Mouse (Mus musculus): Measurements from ENCODE around the gene Arhgef2. TPM values are rescaled to one million over a fixed set of nuclear protein-coding genes. Genes with fewer than 3 reads are reported as not detected.

The Arhgef2 gene
- polyA plus RNA-seq, 1 experiment = 302 TPM

- no peaks in the 10 kb centered on the region for H3K9me3 ChIP-seq
- no peak for TF ChIP-seq FLI1 (IDR thresholded peaks at IDR 0.05; ENCODE audit: low read length)
- TF ChIP-seq GATA1 (IDR thresholded peaks at IDR 0.05; ENCODE audit: borderline replicate concordance, low read length) = no peak
- H3K4me1 ChIP-seq = peaks cover 25% of the 10 kb centered on the region
- peak overlapping the region; percentile 98 for H3K4me3 ChIP-seq (replicated peaks)
- H3K36me3 ChIP-seq (replicated peaks; ENCODE audit: low read length) = peaks cover 48% of the 10 kb centered on the region
- no peaks in the 10 kb centered on the region for H3K27me3 ChIP-seq (replicated peaks)
Observed at GRCm38 (mm10) chr3:88686734-88687611, 81.2 kb downstream of the Arhgef2 start.

- peaks cover 68% of the 10 kb centered on the region for H3K36me3 ChIP-seq (replicated peaks; ENCODE audit: low read length)
Observed at GRCm38 (mm10) chr3:88689079-88689478, 83.3 kb downstream of the Arhgef2 start.

GRCm38 (mm10) chr3:88695545-88695944 lies 89.8 kb downstream of the Arhgef2 start:
- Histone ChIP-seq H3K27me3 (replicated peaks) (no peaks in the 10 kb centered on the region), H3K4me3 (replicated peaks) (no peak overlapping the region), H3K9me3 (no peaks in the 10 kb centered on the region), H3K36me3 (replicated peaks; ENCODE audit: low read length) (peaks cover 97% of the 10 kb centered on the region), H3K4me1 (peaks cover 8% of the 10 kb centered on the region; the same call in 1 of the 2 replicates)
- TF ChIP-seq FLI1 (IDR thresholded peaks at IDR 0.05; ENCODE audit: low read length) (no peak), GATA1 (IDR thresholded peaks at IDR 0.05; ENCODE audit: borderline replicate concordance, low read length) (no peak)

More at GRCm38 (mm10) chr3:88689079-88689478, 83.3 kb downstream of the Arhgef2 start:
- Histone ChIP-seq H3K4me1 (peaks cover 28% of the 10 kb centered on the region), H3K4me3 (replicated peaks) (no peak overlapping the region), H3K9me3 (no peaks in the 10 kb centered on the region), H3K27me3 (replicated peaks) (no peaks in the 10 kb centered on the region)
- TF ChIP-seq GATA1 (IDR thresholded peaks at IDR 0.05; ENCODE audit: borderline replicate concordance, low read length) (no peak), FLI1 (IDR thresholded peaks at IDR 0.05; ENCODE audit: low read length) (no peak)

Other genes with a start within 250 kb of the Arhgef2 start
- not detected in 2 replicates for gene Paqr6, start 241.4 kb upstream of the Arhgef2 start, polyA plus RNA-seq (2012; ENCODE audit: insufficient read depth, low replicate concordance)
- not detected in 2 replicates for gene Bglap3, start 233.2 kb upstream of the Arhgef2 start, polyA plus RNA-seq (2012; ENCODE audit: insufficient read depth, low replicate concordance)
- gene Bglap2, start 227.3 kb upstream of the Arhgef2 start, polyA plus RNA-seq (2012; ENCODE audit: insufficient read depth, low replicate concordance) = not detected in 2 replicates
- not detected in 2 replicates for gene Bglap, start 221.5 kb upstream of the Arhgef2 start, polyA plus RNA-seq (2012; ENCODE audit: insufficient read depth, low replicate concordance)
- gene Pmf1, start 195.6 kb upstream of the Arhgef2 start, polyA plus RNA-seq (2012; ENCODE audit: insufficient read depth, low replicate concordance) = 73.6 and 114 TPM in 2 replicates
- 6.7 and 7.2 TPM in 2 replicates for gene Slc25a44, start 180.8 kb upstream of the Arhgef2 start, polyA plus RNA-seq (2012; ENCODE audit: insufficient read depth, low replicate concordance)
- 8.4 and 26.0 TPM in 2 replicates for gene Sema4a, start 144.8 kb upstream of the Arhgef2 start, polyA plus RNA-seq (2012; ENCODE audit: insufficient read depth, low replicate concordance)
- 607 and 1,158 TPM in 2 replicates for gene Lmna, start 96.0 kb upstream of the Arhgef2 start, polyA plus RNA-seq (2012; ENCODE audit: insufficient read depth, low replicate concordance)
- gene Mex3a, start 73.6 kb upstream of the Arhgef2 start, polyA plus RNA-seq (2012; ENCODE audit: insufficient read depth, low replicate concordance) = 0.83 and 1.6 TPM in 2 replicates
- gene Rab25, start 57.7 kb upstream of the Arhgef2 start, polyA plus RNA-seq (2012; ENCODE audit: insufficient read depth, low replicate concordance) = 0.51 TPM in 1 of 2 replicates, not detected in the other
- 18.1 and 152 TPM in 2 replicates for gene Lamtor2, start 52.9 kb upstream of the Arhgef2 start, polyA plus RNA-seq (2012; ENCODE audit: insufficient read depth, low replicate concordance)
- gene Ubqln4, start 52.2 kb upstream of the Arhgef2 start, polyA plus RNA-seq (2012; ENCODE audit: insufficient read depth, low replicate concordance) = 26.1 and 51.5 TPM in 2 replicates
- 111 and 307 TPM in 2 replicates for gene Ssr2, start 30.1 kb upstream of the Arhgef2 start, polyA plus RNA-seq (2012; ENCODE audit: insufficient read depth, low replicate concordance)
- not detected in 2 replicates for gene Rxfp4, start 47.2 kb downstream of the Arhgef2 start, polyA plus RNA-seq (2012; ENCODE audit: insufficient read depth, low replicate concordance)
- 5.5 and 6.0 TPM in 2 replicates for gene Khdc4, start 79.8 kb downstream of the Arhgef2 start, polyA plus RNA-seq (2012; ENCODE audit: insufficient read depth, low replicate concordance)
- 30.4 and 71.5 TPM in 2 replicates for gene Rit1, start 110.9 kb downstream of the Arhgef2 start, polyA plus RNA-seq (2012; ENCODE audit: insufficient read depth, low replicate concordance)
- gene Syt11, start 169.2 kb downstream of the Arhgef2 start, polyA plus RNA-seq (2012; ENCODE audit: insufficient read depth, low replicate concordance) = 10.9 and 16.6 TPM in 2 replicates
- gene Gon4l, start 229.3 kb downstream of the Arhgef2 start, polyA plus RNA-seq (2012; ENCODE audit: insufficient read depth, low replicate concordance) = 4.2 and 8.3 TPM in 2 replicates